Mouse (Mus musculus) adrenal gland, adult 2 months (tissue): ENCODE measurements at regions not wholly inside any gene's neighbourhood (a gene's known extent, or its start where the extent isn't known, plus 50 kb on each side); places are given as distances from the start of the nearest gene placed in this dataset.

Source experiments
- DNase-seq: peaks from one replicate; pipeline ENCODE4 v3.0.0; 2021

DNA sequence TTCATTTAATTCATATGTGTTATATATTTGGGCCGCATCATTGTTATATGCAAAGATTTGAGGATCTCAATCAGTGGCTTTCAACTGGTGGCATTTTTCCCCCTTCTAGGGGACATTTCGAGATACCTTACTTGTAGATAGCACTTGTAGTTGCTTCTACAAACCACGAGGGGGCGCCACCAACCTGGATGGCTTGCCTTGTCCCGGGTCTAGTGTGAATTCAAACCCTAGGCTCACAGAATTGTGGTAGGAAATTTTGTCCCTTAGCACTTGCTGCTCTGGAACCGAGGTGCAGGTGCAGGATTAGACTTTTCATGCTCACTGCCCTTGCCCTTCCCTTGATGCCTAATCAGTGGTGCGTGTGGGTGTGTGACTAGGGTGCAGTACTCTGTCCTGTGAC, 252.2 kb downstream of the Uaca start:
- peak; percentile 71 for DNase-seq

DNA sequence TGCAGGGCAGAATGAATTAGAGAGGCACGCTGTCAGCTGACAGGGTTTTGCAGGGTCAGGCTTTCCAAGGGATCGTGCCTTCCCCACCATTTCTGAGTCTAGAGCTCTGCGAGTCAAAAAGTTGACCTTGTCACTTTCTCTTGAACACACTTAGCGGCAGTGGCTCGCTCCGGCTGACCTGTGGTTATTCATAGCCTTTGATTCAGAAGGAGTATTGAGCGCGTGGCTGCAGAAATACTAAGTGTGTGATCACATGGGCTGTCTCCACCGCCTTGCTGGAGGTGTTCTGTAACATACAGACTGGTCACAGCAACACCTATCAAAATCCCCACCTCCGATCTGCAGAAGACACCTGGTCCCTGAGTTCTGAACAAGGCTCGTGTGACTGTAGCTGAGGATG, 252.9 kb downstream of the Uaca start:
- no peak for DNase-seq

DNA sequence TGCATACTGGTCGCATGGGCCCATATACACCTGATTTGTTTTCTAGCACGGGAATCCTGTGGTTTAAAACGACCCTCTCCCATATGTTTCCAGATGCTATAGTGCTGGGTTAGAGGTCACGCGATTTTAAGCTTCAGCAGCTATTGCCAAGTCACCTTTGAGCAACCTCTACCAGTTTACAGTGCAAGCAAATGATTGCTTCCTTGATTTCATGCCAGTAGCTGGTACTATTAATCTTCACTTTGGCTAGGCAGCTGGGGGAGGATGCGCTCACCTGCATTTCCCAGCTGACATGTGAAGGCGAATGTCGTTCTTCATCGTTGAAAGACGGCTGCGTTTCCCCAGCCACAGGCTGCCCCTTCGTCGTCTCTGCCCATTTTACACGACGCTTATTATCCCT, 254.2 kb downstream of the Uaca start:
- no peak for DNase-seq

DNA sequence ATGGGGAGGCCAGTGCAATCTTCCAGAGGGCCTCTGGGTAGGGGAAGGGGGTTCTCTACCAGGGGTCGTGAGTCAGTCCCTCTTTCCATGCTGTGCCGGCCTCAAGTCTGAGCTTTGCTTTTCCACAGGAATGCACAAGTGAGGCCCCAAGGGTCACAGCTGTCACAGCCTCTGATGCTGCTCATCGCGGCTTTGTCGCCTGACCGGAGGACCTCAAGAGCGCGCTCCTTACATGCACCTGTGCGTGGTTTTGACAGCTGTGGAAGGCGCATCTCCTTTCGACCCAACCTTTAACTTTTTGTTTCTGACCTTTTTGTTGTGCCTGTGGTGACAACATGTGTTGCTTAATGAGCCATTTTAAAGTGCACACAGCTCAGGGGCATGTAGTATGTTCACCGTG, 258.3 kb downstream of the Uaca start:
- DNase-seq: no peak

DNA sequence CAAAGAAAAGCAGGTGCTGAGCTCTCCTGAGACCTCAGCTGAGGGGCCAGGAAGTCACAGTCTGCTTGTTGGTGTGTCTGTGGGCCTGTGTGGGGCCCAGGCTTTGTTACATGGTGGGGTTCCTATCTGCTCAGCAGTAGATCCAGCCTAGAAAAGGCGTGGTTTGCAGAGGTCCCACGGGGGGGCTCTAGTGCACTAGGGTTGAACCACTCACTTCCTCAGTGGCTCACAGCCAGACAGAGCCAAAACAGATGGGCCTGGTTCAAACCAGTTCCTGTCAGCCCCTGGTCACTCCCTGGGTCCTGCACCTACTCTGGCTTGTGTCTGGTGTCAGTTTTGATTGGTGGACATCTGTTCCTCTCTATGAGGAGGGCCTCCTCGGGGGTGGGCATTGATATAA, 260.1 kb downstream of the Uaca start:
- DNase-seq: peak; percentile 49

DNA sequence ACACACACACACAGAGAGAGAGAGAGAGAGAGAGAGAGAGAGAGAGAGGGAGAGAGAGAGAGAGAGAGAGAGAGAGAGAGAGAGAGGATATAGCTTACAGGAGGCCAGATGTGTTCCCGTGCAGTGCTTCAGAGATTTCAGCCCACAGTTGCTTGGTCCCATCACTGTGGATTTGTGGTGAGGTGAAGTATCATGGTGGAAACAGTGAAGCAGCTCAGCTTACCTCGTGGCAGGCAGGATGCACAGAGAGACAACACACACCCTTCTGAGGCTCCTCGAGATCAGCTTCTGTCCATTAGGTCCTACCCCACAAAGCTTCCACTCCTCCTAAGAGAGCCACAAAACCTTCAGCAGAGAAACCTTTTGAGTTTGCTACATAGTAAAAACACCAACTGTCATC, 261.1 kb downstream of the Uaca start:
- DNase-seq: no peak

DNA sequence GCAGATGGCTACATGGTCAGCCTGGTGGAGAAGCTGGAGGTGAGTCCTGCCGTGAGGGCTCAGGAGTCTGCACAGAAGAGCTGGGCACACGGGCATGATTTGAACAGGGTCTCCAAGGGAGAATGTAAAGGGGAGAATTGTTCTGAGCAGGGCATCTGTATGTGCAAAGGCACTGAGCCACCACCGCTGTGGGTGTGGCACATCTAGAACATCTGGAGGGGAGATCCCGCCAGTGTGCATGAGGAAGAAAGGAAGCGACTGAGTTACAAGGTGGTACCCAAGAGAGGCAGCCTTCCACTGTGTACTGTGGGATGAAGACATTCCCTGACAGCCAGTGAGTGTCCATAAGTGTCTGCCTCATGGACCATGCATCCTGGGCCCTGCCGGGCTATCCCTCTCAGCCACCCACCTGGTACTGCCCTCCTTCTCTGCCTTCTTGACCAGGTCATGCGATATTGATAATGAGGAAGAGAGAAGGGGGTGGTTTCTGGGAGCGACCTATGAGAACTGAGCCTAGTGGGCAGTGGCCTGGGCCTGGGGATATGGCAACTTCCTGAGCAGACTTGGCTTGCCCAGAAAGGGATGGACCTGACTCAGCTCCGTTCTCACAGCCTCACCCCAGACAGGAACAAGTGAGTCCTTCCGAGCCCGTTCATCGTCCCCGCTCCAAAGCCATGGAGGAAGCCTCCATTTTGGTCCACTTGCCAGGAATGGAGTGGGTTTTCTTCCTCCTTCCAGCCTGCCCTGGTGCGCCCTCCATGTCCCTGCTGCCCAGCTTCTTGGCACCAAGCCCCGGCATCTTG, 261.8 kb downstream of the Uaca start:
- DNase-seq: no peak

DNA sequence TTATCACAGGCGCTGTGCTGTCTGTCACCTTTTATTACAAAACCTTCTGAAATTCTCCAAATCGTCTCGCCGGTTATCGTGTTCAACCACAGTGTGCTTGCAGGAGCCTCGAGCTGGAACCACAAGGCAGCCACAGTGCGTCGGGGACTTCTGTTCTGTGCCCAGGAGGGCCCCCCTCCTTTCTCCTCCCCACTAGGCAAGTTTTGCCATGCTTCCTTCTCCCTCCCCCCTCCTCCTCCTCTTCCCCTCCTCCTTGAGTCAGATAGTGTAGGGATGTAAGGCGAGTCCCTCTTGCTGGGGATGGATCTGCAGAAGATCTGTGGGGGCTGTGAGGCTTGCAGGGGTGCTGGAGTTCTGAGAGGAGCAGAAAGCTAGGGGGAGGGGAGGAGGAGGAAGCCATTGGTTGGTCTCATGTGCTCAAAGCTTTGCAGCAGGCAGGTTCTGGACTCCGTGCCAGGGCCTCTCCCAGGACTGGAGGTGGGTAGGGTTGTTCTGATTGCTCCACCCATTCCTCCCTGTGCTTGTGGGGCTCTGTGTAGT, 262.5 kb downstream of the Uaca start:
- no peak for DNase-seq

DNA sequence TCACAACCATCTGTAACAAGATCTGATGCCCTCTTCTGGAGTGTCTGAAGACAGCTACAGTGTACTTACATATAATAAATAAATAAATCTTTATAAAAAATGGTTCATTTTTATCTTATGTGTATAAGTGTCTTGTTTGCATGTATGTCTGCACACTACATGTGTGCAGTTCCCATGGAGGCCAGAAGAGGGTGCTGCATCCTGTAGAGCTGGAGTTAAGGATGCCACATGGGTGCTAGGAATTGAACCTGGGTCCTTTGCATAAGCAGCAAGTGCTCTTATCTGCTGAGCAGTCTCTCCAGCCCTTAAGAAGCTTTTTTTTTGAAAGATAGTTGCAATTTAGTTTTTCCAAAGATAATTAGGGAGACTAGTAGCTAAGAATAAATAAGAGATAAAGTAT, 264.9 kb downstream of the Uaca start:
- DNase-seq: no peak

DNA sequence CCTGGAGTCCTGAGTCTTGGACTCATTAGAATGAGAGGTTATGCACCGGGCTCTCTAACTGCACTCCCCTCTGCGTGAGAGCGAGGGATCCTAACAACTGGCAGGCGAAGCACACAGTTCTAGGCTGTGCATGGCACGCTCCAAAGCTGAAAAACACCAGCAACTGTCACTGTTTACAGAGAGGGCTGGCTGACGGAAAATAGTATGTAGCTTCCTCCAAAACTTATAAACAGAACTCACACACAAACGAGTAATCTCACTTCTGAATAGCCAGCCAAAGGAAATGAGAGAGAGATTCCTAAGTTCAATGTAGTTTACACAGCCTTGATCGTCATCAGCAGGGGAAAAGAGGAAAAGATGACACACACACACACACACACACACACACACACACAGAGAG, 266.6 kb downstream of the Uaca start:
- DNase-seq: no peak

DNA sequence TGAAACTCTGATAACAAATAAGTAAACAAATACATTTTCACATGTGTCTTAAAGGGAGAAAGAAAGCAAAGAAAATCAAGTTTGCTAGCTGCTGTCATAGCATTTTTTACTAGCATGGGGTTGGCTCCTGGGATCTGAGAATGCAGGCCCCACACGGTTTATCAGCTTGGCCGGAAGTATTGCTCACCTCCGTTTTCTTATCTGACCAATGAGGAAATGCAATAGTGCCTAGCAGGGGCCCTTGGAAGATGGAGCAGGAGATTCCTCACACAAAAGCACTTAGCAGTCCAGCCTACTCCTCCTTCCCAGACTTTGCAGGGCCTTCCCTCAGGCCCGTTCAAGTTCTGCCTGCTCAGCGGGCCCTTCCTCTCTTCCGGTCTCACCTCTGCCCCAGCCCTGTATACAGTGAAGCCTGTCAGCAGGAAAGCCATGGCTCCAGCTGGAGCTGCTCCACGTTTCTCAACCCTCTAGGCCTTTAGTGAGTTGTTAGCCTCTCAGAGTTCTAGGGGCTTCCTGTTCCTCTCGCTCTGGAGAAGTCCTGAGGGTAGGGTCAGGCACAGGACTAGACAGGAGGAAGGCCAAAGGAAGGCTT, 270.5 kb downstream of the Uaca start:
- no peak for DNase-seq

DNA sequence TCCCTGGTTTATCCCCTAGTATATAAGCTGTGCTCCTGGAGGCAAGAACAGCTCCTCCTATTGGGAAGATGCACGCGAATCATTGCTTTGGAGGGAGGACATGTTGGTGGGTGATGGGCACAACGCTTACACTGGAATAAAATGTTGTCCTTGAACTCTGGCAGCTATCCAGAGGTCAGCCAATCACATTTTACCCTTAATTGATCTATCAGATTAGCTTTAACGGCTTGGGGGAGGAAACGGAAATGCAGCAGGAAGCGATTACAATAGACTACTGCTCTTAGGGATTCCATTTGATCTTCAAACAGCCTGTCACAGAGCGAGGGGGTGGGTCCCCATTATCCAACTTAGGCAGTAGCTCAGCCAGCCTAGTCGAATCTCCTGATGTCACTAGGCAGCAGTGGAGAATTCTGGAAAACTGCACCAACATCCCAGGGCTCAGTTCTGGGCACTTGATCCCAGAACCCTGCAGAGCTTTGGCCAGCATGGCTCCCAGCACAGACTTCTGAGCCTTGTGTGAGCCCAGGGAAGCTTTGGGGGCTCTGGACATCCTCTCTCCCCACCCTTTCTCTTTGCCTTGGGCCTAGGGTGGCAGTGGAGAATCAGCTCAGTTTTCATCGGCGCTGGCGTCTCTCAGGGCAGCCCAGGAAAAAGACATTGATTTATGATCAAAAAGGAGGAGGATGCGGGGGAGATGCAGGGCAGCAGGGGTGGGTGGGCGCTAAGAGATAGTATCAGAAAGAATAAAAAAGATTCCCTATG, 275.4 kb downstream of the Uaca start:
- DNase-seq: no peak

DNA sequence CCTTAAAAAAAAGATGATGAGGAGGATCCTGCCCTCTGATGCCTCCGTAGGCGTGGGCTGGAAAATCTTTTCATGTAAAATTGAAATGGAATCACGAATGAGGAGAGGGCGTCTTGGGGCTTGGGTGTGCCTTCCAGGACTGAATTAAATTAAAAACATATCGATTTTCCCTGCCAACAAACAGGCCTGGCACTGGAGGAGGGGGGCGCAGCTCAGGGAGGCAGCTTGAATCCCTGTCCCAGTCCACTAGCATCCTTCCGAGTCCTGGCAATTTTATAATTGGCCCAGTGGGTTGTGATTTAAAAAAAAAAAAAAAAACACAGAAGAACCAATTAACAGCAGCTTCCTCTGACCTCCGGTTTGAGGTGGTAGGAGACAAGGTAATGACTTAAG, 276.0 kb downstream of the Uaca start:
- no peak for DNase-seq

DNA sequence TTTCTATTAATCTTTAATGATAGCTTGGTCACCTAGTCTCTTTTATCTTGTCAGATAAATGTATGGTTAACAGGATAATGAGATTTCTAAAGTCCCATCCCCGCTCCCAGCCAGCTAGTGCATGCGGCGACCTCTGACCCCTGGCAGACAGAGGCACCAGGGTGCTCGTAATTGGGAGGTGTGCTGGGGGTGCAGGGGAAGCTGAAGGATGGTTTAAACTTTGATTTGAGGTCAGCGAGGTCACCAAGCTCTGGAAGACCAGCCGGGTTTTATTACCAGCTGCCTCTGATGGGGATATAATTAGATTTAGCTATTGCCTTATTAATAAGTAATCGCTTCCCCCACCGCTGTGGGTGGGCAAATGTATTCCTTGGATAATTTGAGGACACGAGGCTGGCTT, 276.5 kb downstream of the Uaca start:
- DNase-seq: no peak

DNA sequence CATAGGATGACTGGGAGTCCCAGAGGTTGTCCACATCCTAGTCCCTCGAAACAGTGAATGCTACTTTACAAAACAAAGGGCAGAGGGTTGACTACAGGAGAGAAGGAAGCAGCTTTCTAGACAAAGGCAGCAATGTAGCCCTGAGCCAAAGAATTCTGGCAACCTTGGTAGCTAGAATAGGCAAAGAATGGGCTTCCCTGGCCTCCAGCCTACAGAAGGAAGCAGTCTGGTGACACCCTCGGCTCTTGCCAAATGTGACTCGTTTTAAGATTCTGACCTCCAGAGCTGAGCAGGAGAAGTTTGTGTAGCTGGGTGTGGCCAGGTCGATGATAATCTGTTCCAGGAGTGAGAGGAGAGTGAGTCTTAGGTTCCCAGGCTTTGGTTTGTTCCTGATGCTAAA, 279.1 kb downstream of the Uaca start:
- DNase-seq: no peak

DNA sequence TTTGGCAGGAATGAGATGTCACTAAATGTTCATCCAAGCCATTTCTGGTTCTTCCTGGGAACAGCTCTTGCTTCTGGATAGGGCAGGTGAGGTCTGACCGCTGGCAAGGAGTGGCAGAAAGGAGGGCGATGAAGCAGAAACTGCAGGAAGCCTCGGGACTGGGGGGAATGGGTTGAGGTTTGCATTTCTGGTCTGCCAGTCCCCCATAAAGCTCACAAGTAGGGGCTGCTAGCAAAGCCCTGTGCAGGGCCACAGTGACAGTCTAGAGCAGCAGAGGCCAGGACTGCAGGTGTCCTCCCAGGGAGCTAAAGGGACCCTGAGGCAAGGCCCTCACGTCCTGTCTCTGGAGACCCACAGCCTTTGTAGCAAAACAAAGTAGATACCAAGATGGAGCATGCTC, 280.7 kb downstream of the Uaca start:
- DNase-seq: no peak

DNA sequence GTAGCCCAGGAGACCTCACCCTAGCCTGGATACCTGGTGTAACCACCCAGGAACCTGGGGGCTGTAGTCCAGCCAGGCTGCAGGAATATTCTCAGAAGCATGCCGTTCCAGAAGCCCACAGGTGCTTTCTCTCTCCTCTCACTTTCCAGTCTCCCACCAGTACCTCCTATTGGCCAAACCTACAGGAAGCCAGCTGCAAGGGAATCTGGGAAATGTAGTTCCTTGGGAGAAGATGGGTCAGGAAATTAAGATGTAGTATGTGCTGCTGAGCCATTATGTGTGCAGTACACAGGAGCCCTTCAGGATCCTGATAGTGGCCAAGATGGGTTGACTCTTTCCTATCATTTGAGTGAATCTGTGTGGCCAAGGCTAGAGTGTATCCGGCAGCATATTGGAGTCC, 282.8 kb downstream of the Uaca start:
- no peak for DNase-seq

DNA sequence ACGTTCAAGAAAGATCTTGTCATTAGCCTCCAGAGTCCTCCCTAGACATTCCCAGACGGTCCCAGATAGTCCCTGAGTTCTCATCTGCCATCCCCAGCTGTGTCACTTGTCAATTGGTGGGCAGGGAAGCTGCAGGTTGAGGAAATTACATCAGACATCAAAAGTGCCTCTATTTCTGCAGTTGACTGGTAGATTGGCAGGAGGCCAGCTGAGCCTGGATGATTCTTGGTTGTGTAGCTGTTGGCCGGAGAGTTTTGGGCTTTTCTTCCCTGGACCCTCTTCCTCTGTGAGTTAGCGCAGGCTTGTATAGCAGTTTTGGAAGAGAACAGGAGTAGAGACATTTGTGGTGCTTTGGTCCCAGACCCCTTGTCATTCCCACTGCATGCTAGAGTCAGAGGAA, 283.5 kb downstream of the Uaca start:
- DNase-seq: no peak

DNA sequence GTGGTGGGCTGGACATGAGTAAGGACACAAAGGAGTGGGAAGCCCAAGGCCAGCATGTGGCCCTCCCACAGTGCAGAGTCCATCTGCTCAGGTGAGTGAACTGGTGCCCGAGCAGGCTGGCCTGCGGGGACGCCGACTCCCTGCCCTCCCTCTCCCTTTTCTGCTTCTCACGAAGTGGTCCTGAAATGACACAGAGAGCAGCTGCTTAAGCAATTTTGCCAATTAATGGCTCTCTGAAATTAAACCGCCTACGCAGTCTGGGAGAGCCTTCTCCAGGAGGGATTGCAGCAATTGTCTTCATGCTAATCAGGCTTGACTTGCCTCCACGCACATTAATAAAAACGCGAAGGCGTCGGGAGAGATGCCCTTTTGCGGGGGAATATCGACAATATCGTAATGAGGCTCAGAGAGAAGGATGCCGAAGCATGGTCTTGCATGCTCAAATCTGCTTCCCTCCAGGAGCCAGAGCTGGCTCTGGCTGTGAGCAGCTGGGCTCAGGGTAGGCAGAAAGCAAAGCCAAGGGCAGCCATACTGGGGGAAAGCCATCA, 287.2 kb downstream of the Uaca start:
- DNase-seq: no peak

DNA sequence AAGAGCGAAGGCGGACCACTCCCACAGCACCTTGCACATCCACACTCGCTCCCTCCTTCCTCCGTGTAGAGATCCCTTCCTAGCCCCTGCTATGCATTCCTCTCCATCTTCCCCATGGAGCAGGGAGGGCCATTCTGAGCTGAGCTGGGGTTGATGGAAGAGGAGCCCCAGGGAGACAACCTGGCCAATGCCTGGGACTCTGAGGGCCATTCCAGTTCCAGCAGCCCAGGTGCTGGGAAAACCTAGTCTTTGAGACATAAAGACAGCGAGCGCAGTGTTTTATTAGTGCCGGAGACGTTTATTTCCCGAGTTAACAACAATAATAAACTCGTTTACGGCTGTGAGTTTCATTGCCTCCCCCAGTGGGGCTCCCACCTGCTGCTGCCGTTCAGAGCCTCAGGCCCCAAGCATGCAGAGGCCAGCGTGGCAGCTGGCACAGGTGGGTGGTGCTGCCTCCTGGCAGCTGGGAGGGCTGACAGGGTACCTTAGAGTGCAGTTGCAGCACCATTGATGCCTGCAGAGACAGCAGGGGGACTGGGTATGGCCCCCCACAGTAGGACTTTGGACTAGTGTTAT, 287.4 kb upstream of the Tle3 start:
- DNase-seq: no peak

DNA sequence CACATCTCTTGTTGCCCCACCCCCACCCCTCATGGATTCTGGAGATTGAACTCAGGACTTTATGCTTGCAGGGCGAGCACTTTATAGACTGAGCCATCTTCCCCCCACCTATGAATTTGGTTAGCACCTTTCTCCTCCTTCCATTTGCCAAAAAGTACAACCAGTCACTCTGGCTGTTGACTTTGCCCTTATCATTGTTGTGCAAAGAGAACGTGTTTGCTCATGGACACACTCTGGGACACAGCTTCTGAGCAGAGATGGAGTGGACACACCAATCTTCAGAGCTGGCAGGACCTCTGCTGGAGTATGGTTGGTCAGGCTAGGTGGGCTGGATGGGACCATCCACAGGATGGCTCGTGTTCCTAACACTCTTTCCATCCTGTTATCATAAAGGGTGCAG, 285.1 kb upstream of the Tle3 start:
- no peak for DNase-seq

DNA sequence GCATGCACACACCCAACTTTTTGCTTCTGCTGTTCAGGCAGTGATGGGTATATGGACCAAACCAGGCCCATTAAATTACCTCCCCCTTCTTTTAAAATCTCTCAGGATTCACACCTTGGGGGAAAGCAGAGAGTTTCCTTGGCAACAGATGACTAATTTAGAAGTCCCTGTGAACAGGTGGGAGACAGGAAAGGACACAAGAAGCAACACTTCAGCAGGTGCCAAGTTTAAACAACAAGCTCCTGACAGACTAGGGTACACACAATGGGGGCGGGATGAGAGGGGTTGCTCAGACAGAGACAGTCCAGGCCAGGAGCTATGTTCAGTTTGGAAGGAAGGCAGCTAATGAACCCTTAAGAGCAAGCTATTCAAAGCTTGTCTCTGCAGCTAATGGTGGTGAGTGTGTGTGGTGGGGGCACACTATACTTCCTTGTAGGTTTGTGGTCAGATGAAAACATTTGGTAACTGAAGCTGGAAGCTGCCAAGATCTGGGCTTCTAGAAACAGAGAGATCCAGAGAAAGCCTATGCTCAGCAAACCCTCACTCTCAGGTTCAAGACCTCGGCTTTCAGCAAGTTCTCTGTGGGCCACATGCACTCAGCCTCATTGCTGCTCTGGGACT, 283.0 kb upstream of the Tle3 start:
- DNase-seq: no peak
